Mouse (Mus musculus): ENCODE measurements around the gene Rabggtb.
"Not testable (repeated sequence)": the region's sequence is repeated elsewhere in the genome, so short reads cannot be mapped to it uniquely, and the experiment has no call there.

The Rabggtb gene

GRCm38 (mm10) chr3:153864636-153865429 is 48.0 kb downstream of the Rabggtb start:
- no peak for DNase-seq (ENCODE audit: low spot score in 2 of 2)

- DNase-seq (ENCODE audit: low spot score in 2 of 2) = no peak
Measured at GRCm38 (mm10) chr3:153863816-153864215, 49.0 kb downstream of the Rabggtb start.

- DNase-seq (ENCODE audit: low spot score in 2 of 2) = not testable (repeated sequence)
Measured at GRCm38 (mm10) chr3:153860392-153860791, 52.4 kb downstream of the Rabggtb start.

GRCm38 (mm10) chr3:153858350-153859001 is 54.3 kb downstream of the Rabggtb start:
- no peak for DNase-seq (ENCODE audit: low spot score in 2 of 2)
